Mouse (Mus musculus) heart, embryonic 11.5 days (tissue): ENCODE measurements at regions not wholly inside any gene's neighbourhood (a gene's known extent, or its start where the extent isn't known, plus 50 kb on each side); places are given as distances from the start of the nearest gene placed in this dataset.

Source experiments
- ATAC-seq: fragments of 200-750 bp; cut with Nextera tagmentation; replicated peaks from 2 replicates; pipeline ENCODE4 v1.8.0; 2017; ENCODE audit warnings: moderate library complexity; ENCODE audit not compliant: insufficient number of reproducible peaks, low FRiP score, low TSS enrichment
- H3K27ac ChIP-seq: fragments of 300-500 bp; sonication (generic); 2 replicates; pipeline ENCODE4 v1.5.1; 2014; ENCODE audit warnings: mild to moderate bottlenecking, low read depth, low read length
- H3K27me3 ChIP-seq: fragments of 300-500 bp; sonication (generic); 2 replicates; pipeline ENCODE4 v1.6.1; 2014; ENCODE audit warnings: mild to moderate bottlenecking, low read length, mixed read lengths; ENCODE audit not compliant: control insufficient read depth, insufficient read depth
- H3K36me3 ChIP-seq: fragments of 300-500 bp; sonication (generic); 2 replicates; pipeline ENCODE4 v1.6.1; 2014; ENCODE audit warnings: mild to moderate bottlenecking, low read length, moderate library complexity, mixed read lengths; ENCODE audit not compliant: control insufficient read depth, insufficient read depth
- H3K4me1 ChIP-seq: fragments of 300-500 bp; sonication (generic); 2 replicates; pipeline ENCODE4 v1.6.1; 2014; ENCODE audit warnings: low read length; ENCODE audit not compliant: control insufficient read depth, insufficient read depth
- H3K4me2 ChIP-seq: fragments of 300-500 bp; sonication (generic); 2 replicates; pipeline ENCODE4 v1.6.1; 2014; ENCODE audit warnings: mild to moderate bottlenecking, moderate library complexity
- H3K4me3 ChIP-seq: fragments of 300-500 bp; sonication (generic); 2 replicates; pipeline ENCODE4 v1.5.1; 2014; ENCODE audit warnings: low read depth, low read length
- H3K9ac ChIP-seq: fragments of 300-500 bp; sonication (generic); 2 replicates; pipeline ENCODE4 v1.6.1; 2014; ENCODE audit warnings: mild to moderate bottlenecking, low read depth, low read length, moderate library complexity
- H3K9me3 ChIP-seq: fragments of 300-500 bp; sonication (generic); replicated peaks from 2 replicates; pipeline ENCODE4 v1.6.1; 2016; ENCODE audit warnings: low read length; ENCODE audit not compliant: control insufficient read depth
- WGBS: fragments of 180-500 bp; shearing (Covaris S2); extraction: QIAGEN DNeasy Blood & Tissue Kit; methylation state at CpG from one replicate; pipeline ENCODE4 v1.1.7; 2014; ENCODE audit not compliant: insufficient replicate concordance; 5-methylcytosine and 5-hydroxymethylcytosine counted together

GRCm38 (mm10) chr19:32881443-32881842 lies 124.1 kb downstream of the Pten start:
- ATAC-seq, result no peak
- no peaks in the 10 kb centered on the region for H3K36me3 ChIP-seq
- 54% methylated on average over 3 of the region's 3 CpGs for WGBS
- no peak overlapping the region for H3K27ac ChIP-seq
- H3K4me3 ChIP-seq, result no peak overlapping the region
- H3K4me2 ChIP-seq, result no peak overlapping the region
- no peaks in the 10 kb centered on the region for H3K4me1 ChIP-seq
- H3K27me3 ChIP-seq, result no peaks in the 10 kb centered on the region
- H3K9me3 ChIP-seq, result no peaks in the 10 kb centered on the region
- H3K9ac ChIP-seq, result no peak overlapping the region

DNA sequence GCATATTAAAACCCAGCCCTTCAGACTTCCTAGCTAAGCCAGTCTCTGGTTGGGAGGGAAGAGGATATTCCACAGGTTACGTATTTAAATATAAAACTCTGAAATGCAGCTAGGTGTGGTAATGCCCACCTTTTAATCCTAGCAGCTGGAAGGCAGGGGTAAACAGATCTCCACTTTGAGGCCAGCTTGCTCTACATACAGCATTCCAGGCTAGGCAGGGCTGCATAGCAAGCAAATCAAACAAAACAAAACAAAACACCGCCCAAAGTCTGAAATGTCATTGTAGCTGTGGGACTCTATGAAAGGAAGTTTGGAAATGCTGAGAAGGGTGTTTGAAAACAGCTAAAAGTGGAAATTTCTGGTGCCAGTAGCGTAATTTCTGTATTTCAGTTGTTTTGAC lies 127.0 kb downstream of the Pten start:
- no peak overlapping the region for H3K9ac ChIP-seq
- no peaks in the 10 kb centered on the region for H3K36me3 ChIP-seq
- no peaks in the 10 kb centered on the region for H3K9me3 ChIP-seq
- H3K27me3 ChIP-seq, result no peaks in the 10 kb centered on the region
- no peaks in the 10 kb centered on the region for H3K4me1 ChIP-seq
- H3K4me2 ChIP-seq, result no peak overlapping the region
- no peak overlapping the region for H3K27ac ChIP-seq
- ATAC-seq, result no peak
- WGBS, result 72% methylated on average over 3 of the region's 3 CpGs
- H3K4me3 ChIP-seq, result no peak overlapping the region

DNA sequence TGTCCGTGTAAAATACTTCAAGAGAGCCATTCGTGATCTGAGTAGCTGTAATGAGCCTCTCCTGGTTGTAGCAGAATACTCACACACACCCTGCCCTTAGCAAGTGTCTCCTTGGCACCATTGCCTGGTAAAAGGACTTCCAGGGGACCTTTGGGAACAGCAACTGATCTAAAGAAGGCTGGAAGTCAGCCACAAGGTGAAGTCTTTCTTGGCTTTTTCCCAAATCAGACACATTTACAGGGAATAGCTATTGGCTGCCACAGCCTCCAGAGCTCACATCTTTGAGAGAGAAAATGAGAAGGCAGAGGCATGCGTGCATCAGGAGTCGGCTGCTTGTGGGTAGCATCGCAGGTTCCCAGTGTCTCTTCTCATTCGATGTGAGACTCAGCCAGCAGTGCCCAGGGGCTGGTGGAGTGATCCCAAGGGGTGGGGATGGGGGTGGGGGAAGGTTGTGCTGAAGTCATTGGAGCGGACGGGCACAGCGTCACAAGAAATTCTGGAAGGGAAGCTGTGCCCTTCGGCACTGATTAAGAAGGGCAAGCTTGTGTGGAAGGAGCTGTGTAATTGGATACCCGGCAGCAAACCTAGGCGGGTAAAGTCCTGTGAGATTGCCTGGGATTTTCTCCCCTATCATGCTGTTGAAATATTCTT lies 128.3 kb downstream of the Pten start:
- WGBS, result 45% methylated on average over 12 of the region's 12 CpGs
- peak overlapping the region; percentile 4; the same call in 1 of the 2 replicates for H3K4me2 ChIP-seq
- no peak overlapping the region for H3K4me3 ChIP-seq
- no peaks in the 10 kb centered on the region for H3K36me3 ChIP-seq
- no peak for ATAC-seq
- no peak overlapping the region for H3K27ac ChIP-seq
- no peaks in the 10 kb centered on the region for H3K4me1 ChIP-seq
- no peaks in the 10 kb centered on the region for H3K9me3 ChIP-seq
- H3K27me3 ChIP-seq, result no peaks in the 10 kb centered on the region
- no peak overlapping the region for H3K9ac ChIP-seq

DNA sequence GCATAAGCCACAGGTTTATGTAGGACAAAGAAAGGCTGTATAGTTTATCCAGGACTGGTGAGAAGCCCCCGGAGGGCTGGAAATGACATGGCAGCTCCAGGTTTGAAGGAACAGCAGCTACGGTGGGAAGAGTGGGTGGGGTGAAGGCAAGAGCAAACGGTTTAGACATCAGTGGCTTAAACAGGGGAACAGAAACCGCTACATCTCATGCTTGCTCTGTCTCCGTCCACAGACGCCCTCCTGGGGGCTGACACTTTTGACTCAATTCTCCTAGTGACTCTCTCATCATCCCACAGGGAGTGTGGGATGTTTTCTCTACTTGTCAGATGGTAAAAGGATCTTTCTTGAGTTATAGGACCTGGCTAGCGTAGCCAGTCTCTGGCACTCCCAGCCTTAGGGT lies 129.9 kb downstream of the Pten start:
- no peak for ATAC-seq
- H3K9ac ChIP-seq, result no peak overlapping the region
- H3K27ac ChIP-seq, result no peak overlapping the region
- no peaks in the 10 kb centered on the region for H3K36me3 ChIP-seq
- no peaks in the 10 kb centered on the region for H3K27me3 ChIP-seq
- H3K4me1 ChIP-seq, result no peaks in the 10 kb centered on the region
- no peak overlapping the region for H3K4me2 ChIP-seq
- H3K4me3 ChIP-seq, result no peak overlapping the region
- 68% methylated on average over 7 of the region's 7 CpGs for WGBS
- H3K9me3 ChIP-seq, result no peaks in the 10 kb centered on the region

DNA sequence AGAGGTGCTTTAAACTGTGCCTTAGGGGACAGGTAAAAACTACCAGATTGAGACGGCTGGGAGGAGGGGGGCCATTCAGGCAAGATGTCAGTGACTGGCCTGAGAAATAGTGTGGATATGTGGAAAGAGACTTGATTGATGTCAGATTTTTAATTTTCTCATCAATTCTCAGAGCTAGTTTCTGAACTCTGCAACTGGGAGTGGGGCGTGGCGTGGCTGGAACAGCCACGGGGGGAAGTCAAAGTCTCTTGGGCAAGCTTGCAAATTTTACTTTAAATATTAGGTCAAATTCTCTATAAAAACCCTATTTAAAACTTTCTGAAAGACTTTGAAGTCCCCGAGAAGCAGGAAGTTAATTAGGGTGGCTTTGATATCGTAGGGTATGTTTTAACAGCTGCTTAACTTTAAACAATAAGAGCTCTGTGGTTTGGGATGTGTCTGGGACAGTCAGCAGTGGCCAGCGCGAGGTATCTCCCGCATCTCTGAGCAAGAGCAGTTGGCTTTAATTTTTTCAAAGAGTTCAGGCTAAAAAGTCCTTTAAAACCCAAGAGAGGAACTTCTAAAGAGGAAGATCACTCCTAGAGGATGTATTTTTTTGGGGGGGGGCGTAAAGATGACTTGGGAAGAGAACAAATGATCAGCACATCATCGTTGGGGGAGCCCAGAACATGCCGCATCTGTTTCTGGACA lies 131.5 kb downstream of the Pten start:
- ATAC-seq, result no peak
- H3K27me3 ChIP-seq, result no peaks in the 10 kb centered on the region
- no peaks in the 10 kb centered on the region for H3K4me1 ChIP-seq
- no peak overlapping the region for H3K4me3 ChIP-seq
- WGBS, result 57% methylated on average over 12 of the region's 12 CpGs
- no peak overlapping the region for H3K9ac ChIP-seq
- no peak overlapping the region for H3K4me2 ChIP-seq
- no peaks in the 10 kb centered on the region for H3K9me3 ChIP-seq
- no peak overlapping the region for H3K27ac ChIP-seq
- H3K36me3 ChIP-seq, result no peaks in the 10 kb centered on the region

DNA sequence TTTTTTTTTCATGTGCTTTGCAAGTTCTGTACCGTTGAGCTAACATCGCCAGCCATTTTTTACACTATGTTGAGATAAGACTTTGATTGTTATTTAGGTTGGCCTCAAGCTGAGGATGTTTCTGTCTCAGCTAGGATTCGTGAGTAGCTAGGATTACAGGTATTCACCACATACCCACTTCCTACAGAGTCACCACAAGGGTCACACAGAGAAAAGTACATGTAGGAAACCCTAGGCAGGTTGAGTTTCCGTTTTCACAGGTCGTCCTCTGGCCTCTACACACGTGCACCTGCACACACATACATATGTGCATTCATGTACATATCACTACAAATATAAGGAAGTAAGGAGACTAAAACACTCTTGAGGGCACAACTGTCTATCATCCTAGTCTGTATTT lies 133.5 kb downstream of the Pten start:
- H3K9me3 ChIP-seq, result no peaks in the 10 kb centered on the region
- 76% methylated on average over 6 of the region's 6 CpGs for WGBS
- H3K36me3 ChIP-seq, result no peaks in the 10 kb centered on the region
- H3K9ac ChIP-seq, result no peak overlapping the region
- no peak overlapping the region for H3K4me2 ChIP-seq
- H3K4me1 ChIP-seq, result no peaks in the 10 kb centered on the region
- no peak overlapping the region for H3K4me3 ChIP-seq
- no peak for ATAC-seq
- H3K27me3 ChIP-seq, result no peaks in the 10 kb centered on the region
- no peak overlapping the region for H3K27ac ChIP-seq

GRCm38 (mm10) chr19:32892469-32892868 lies 135.2 kb downstream of the Pten start:
- H3K9ac ChIP-seq, result no peak overlapping the region
- no peaks in the 10 kb centered on the region for H3K4me1 ChIP-seq
- no peak overlapping the region for H3K27ac ChIP-seq
- H3K27me3 ChIP-seq, result no peaks in the 10 kb centered on the region
- no peak for ATAC-seq
- 81% methylated on average over 5 of the region's 5 CpGs for WGBS
- no peaks in the 10 kb centered on the region for H3K36me3 ChIP-seq
- H3K9me3 ChIP-seq, result no peaks in the 10 kb centered on the region
- no peak overlapping the region for H3K4me3 ChIP-seq
- no peak overlapping the region for H3K4me2 ChIP-seq

DNA sequence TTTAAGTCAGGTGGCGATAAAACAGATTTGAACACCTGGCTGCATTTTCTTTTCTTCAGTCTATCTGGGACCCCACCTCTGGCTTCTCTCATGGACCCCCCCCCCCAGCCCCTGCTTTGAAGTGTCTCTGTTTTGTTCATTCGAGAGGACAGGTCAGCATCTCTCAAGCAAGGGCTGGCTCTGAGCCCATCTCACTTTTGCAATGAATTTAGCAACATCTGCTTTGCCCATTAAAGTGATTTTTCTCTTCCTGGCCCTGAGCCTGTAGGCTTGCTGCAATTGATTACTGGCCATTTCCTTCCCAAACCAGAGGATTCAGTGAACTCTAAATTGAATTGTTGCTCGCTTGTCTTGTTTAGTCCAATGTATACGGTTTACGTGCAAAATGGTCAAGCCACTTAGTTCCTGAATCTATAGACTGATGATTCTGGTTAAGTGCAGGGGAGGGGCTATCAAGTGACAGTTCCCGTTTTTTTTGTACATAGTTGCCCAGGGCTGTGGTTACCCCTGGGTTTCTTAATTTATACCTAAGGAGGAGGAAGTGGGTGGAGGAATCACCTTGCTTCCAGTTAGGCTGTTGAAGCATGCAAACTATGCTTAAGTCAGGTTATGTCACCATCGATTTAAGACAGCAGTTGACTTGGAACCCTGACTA lies 146.3 kb downstream of the Pten start:
- ATAC-seq, result no peak
- H3K27ac ChIP-seq, result no peak overlapping the region

More for the DNA sequence above, 146.3 kb downstream of the Pten start:
- no peaks in the 10 kb centered on the region for H3K9me3 ChIP-seq
- H3K27me3 ChIP-seq, result no peaks in the 10 kb centered on the region
- no peak overlapping the region for H3K4me3 ChIP-seq
- peaks cover 10% of the 10 kb centered on the region for H3K4me1 ChIP-seq
- H3K36me3 ChIP-seq, result no peaks in the 10 kb centered on the region
- WGBS, result 75% methylated on average over 7 of the region's 7 CpGs
- no peak overlapping the region for H3K9ac ChIP-seq
- H3K4me2 ChIP-seq, result no peak overlapping the region
